Mouse (Mus musculus) limb, embryonic 13.5 days (tissue): Measurements from ENCODE around the gene Slf2. TPM values are rescaled to one million over a fixed set of nuclear protein-coding genes. Genes with fewer than 3 reads are reported as not detected.

Source experiments
- ATAC-seq: fragments of 200-750 bp; cut with Nextera tagmentation; 2 replicates; pipeline ENCODE4 v1.8.0; 2017; ENCODE audit warnings: low read depth, moderate number of reproducible peaks, moderate TSS enrichment; ENCODE audit not compliant: low FRiP score
- H3K27ac ChIP-seq: fragments of 300-500 bp; sonication (generic); 2 replicates; pipeline ENCODE4 v1.5.1; 2015; ENCODE audit warnings: inconsistent platforms, mild to moderate bottlenecking, moderate library complexity
- H3K27me3 ChIP-seq: fragments of 300-500 bp; sonication (generic); 2 replicates; pipeline ENCODE4 v1.6.1; 2015; ENCODE audit warnings: mild to moderate bottlenecking, inconsistent platforms
- H3K36me3 ChIP-seq: fragments of 300-500 bp; sonication (generic); 2 replicates; pipeline ENCODE4 v1.6.1; 2015; ENCODE audit warnings: inconsistent platforms, mild to moderate bottlenecking, moderate library complexity
- H3K4me1 ChIP-seq: fragments of 300-500 bp; sonication (generic); 2 replicates; pipeline ENCODE4 v1.6.1; 2015; ENCODE audit warnings: inconsistent platforms
- H3K4me2 ChIP-seq: fragments of 300-500 bp; sonication (generic); replicated peaks from 2 replicates; pipeline ENCODE4 v1.6.1; 2015; ENCODE audit warnings: inconsistent platforms, mild to moderate bottlenecking, moderate library complexity
- H3K4me3 ChIP-seq: fragments of 300-500 bp; sonication (generic); 2 replicates; pipeline ENCODE4 v1.5.1; 2015; ENCODE audit warnings: moderate library complexity, mild to moderate bottlenecking, inconsistent platforms
- H3K9ac ChIP-seq: fragments of 300-500 bp; sonication (generic); 2 replicates; pipeline ENCODE4 v1.6.1; 2015; ENCODE audit warnings: mild to moderate bottlenecking, inconsistent platforms
- H3K9me3 ChIP-seq: fragments of 300-500 bp; sonication (generic); 2 replicates; pipeline ENCODE4 v1.6.1; 2016; ENCODE audit warnings: inconsistent platforms
- WGBS: fragments of 180-500 bp; shearing (Covaris S2); methylation state at CpG from one replicate; pipeline ENCODE4 v1.1.7; 2015; 5-methylcytosine and 5-hydroxymethylcytosine counted together
- polyA plus RNA-seq: library from polyadenylated mRNA; unstranded; fragments of >200 nt; fragmentation: Nextera tagmentation; extraction: Ambion mirVana; gene quantifications from 2 replicates; pipeline ENCODE4 v1.2.1, GENCODE M21; 2015

Gene Slf2
- polyA plus RNA-seq, 1 experiment from 2014 or later: 41.5 TPM

DNA sequence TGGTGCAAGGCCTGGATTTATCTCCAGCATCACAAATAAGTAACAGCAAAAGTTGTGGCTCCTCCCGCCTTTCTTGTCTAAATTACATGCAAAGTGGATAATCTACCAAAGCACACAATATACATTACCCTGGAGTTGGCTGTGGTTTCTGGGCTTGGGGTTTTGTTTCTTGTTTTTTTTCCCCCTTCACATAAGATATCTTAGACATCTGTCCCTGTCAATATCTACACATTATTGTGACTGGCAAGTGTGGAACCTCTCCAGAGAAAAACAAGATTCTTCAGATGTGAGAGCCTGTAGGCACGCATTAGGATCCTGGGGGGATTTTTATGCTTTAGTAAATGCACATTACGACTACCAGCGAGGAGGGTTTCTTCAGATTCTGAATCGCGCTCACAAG is 12.8 kb upstream of the Slf2 start:
- Histone ChIP-seq H3K27me3 (no peaks in the 10 kb centered on the region), H3K27ac (no peak overlapping the region)

DNA sequence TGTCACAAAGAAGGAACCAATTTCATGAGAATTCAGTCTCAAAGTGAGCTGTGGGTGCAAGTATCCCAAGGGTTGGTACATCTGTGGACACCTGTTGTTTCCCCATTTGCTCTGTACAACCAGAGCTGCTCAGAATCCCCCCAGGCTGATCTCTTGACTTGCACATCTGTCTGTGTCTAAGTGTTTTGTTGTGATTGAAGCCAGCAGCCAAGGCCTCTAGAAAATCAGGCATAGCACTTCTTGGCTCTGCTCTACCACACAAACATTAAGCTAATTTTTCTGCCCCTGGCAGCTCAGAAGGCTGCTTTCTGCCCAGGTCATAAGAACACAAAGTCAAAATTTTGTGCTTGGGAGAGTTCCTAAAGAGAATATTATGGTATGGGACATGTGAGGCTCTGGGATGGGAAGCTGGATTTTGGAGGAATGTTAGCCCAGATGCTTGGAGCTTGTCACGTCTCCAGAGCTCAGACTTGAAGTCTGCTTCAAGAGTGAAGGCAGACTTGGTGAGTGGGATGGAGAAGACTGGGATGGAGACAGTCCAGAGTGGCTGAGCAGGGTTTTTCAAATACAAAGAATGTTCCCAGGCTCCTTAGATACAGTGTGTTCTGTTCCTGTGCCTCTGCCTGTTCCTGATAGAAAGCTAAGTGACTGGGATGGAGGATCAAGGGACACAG is 9.3 kb upstream of the Slf2 start:
- 63% methylated on average over 1 of the region's 1 CpGs for WGBS
- Histone ChIP-seq H3K36me3 (no peaks in the 10 kb centered on the region), H3K4me1 (no peaks in the 10 kb centered on the region), H3K4me2 (no peak overlapping the region; the same call in 1 of the 2 replicates), H3K4me3 (no peak overlapping the region), H3K27ac (no peak overlapping the region), H3K9me3 (no peaks in the 10 kb centered on the region), H3K9ac (no peak overlapping the region), H3K27me3 (no peaks in the 10 kb centered on the region)
- no peak for ATAC-seq

More for the DNA sequence above, 12.8 kb upstream of the Slf2 start:
- H3K4me3 ChIP-seq: no peak overlapping the region
- peaks cover 8% of the 10 kb centered on the region; the same call in 1 of the 2 replicates for H3K4me1 ChIP-seq
- H3K9ac ChIP-seq: no peak overlapping the region
- 67% methylated on average over 6 of the region's 6 CpGs for WGBS
- no peak overlapping the region for H3K4me2 ChIP-seq
- H3K9me3 ChIP-seq: no peaks in the 10 kb centered on the region
- no peaks in the 10 kb centered on the region for H3K36me3 ChIP-seq
- no peak for ATAC-seq

DNA sequence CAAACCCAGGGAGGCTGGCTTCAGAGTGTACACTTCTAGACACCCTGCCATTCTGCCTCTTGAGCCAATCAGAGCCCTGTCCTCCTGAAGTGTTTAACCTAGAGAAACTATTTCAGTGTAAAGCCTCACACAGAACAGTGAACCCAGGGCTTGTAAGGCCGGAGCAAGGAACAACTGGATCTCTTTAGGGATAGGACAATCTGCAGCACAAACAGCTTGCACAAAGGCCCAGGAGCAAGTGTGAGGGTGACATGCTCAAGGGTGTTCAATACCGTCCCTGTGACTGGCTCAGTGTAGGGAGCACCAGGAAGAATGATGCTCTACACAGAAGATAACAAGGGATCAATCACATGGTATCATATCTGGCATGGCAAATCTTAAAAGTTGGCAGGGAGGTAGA is 8.4 kb upstream of the Slf2 start:
- Histone ChIP-seq H3K36me3 (no peaks in the 10 kb centered on the region), H3K4me1 (peaks cover 4% of the 10 kb centered on the region), H3K27ac (no peak overlapping the region), H3K4me3 (no peak overlapping the region), H3K4me2 (no peak overlapping the region), H3K9me3 (no peaks in the 10 kb centered on the region), H3K27me3 (no peaks in the 10 kb centered on the region), H3K9ac (no peak overlapping the region)
- WGBS: 78% methylated on average over 2 of the region's 2 CpGs
- ATAC-seq: no peak

DNA sequence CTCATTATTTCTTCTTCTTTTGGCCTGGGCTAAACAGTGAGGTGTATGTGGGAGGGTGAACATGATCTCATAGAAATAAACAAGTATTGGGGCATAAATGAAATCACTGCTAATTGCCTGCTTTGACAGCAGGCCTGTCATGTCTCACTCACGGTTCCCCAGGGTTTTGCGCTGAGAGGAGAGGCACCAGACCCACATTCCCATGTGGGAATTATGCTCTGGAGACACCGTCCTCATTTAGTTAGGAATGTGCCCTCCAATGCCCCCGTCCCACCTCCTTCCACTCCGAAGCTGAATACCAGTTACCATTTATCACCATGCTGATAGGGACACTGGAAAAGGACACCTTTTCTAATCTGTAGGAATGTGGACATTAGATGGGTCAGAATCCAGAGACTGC is 6.3 kb upstream of the Slf2 start:
- H3K9ac ChIP-seq: no peak overlapping the region
- no peak overlapping the region for H3K4me3 ChIP-seq
- H3K27ac ChIP-seq: no peak overlapping the region
- ATAC-seq: no peak
- no peaks in the 10 kb centered on the region for H3K9me3 ChIP-seq
- peaks cover 15% of the 10 kb centered on the region for H3K4me1 ChIP-seq
- no peaks in the 10 kb centered on the region for H3K27me3 ChIP-seq
- WGBS: 35% methylated on average over 5 of the region's 5 CpGs
- H3K36me3 ChIP-seq: no peaks in the 10 kb centered on the region
- no peak overlapping the region for H3K4me2 ChIP-seq

GRCm38 (mm10) chr19:44926781-44927180 is 4.2 kb upstream of the Slf2 start:
- Histone ChIP-seq H3K9ac (no peak overlapping the region), H3K36me3 (no peaks in the 10 kb centered on the region), H3K27me3 (no peaks in the 10 kb centered on the region), H3K4me1 (peaks cover 21% of the 10 kb centered on the region), H3K4me3 (no peak overlapping the region), H3K27ac (no peak overlapping the region), H3K9me3 (no peaks in the 10 kb centered on the region), H3K4me2 (no peak overlapping the region)
- no peak for ATAC-seq
- 52% methylated on average over 6 of the region's 6 CpGs for WGBS

DNA sequence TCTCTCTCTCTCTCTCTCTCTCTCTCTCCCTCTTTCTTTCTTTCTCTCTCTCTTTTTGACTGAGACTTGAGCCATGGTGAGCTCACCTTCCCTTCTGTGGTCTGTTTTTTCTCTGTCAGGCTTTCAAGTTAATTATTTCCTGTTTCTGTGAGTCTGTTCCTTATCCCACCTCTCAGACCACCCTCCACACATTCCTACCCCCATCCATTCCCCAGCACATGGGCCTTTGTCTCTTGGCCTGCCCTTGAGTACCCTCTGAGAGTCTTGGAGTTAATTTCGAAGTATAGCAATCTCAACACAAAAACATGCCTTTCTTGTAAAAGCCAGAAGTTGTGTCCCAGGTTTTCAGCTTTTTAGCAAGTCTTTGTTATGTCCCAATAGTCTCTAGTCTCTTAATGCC is 3.7 kb upstream of the Slf2 start:
- ATAC-seq: no peak
- H3K27me3 ChIP-seq: no peaks in the 10 kb centered on the region
- H3K27ac ChIP-seq: 0 out of 2 replicates have a peak overlapping the region, but pooled peaks have one; percentile 17
- H3K36me3 ChIP-seq: no peaks in the 10 kb centered on the region
- WGBS: 23% methylated on average over 1 of the region's 1 CpGs
- no peak overlapping the region for H3K4me3 ChIP-seq
- no peak overlapping the region for H3K4me2 ChIP-seq
- H3K4me1 ChIP-seq: peaks cover 24% of the 10 kb centered on the region
- no peaks in the 10 kb centered on the region for H3K9me3 ChIP-seq
- H3K9ac ChIP-seq: no peak overlapping the region

GRCm38 (mm10) chr19:44928185-44928584 is 2.8 kb upstream of the Slf2 start:
- no peak overlapping the region for H3K4me2 ChIP-seq
- no peaks in the 10 kb centered on the region for H3K9me3 ChIP-seq
- no peak overlapping the region for H3K9ac ChIP-seq
- no peaks in the 10 kb centered on the region for H3K36me3 ChIP-seq
- no peak overlapping the region for H3K4me3 ChIP-seq
- no peak overlapping the region for H3K27ac ChIP-seq
- H3K27me3 ChIP-seq: no peaks in the 10 kb centered on the region
- WGBS: 56% methylated on average over 8 of the region's 8 CpGs
- peaks cover 31% of the 10 kb centered on the region for H3K4me1 ChIP-seq
- no peak for ATAC-seq

DNA sequence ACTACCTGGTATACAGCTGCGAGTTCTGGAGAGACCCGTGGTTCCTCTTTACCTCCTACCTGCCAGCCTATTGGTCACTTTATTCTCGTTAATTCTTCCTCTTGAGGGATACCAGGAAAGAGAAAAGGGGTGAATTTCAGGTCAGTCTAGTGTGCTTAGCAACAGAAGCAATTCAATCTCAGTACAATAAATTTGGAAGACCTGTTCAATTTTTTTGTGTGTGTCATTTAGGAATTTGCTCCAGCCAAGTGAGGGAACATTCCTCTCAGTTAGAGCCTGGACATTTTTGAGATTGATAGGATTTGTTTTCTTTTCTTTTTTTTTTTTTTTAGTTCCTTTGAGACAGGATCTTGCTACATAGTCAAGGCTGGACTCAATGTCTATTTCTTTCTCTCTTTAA is 1.7 kb upstream of the Slf2 start:
- peaks cover 35% of the 10 kb centered on the region for H3K4me1 ChIP-seq
- H3K9ac ChIP-seq: no peak overlapping the region
- H3K27ac ChIP-seq: no peak overlapping the region
- H3K27me3 ChIP-seq: no peaks in the 10 kb centered on the region
- peaks cover 2% of the 10 kb centered on the region for H3K36me3 ChIP-seq
- no peaks in the 10 kb centered on the region for H3K9me3 ChIP-seq
- 18% methylated on average over 3 of the region's 3 CpGs for WGBS
- no peak for ATAC-seq
- no peak overlapping the region for H3K4me2 ChIP-seq
- H3K4me3 ChIP-seq: no peak overlapping the region

- peaks cover 4% of the 10 kb centered on the region for H3K36me3 ChIP-seq
- H3K27me3 ChIP-seq: no peaks in the 10 kb centered on the region
- no peak overlapping the region; the same call in 1 of the 2 replicates for H3K27ac ChIP-seq
- ATAC-seq: no peak
- WGBS: 47% methylated on average over 10 of the region's 10 CpGs
- no peaks in the 10 kb centered on the region for H3K9me3 ChIP-seq
- H3K4me3 ChIP-seq: no peak overlapping the region
- peak overlapping the region; percentile 74 for H3K4me2 ChIP-seq
- no peak overlapping the region for H3K9ac ChIP-seq
- peaks cover 35% of the 10 kb centered on the region for H3K4me1 ChIP-seq
These were observed 1.3 kb upstream of the Slf2 start for GRCm38 (mm10) chr19:44929663-44930062.

DNA sequence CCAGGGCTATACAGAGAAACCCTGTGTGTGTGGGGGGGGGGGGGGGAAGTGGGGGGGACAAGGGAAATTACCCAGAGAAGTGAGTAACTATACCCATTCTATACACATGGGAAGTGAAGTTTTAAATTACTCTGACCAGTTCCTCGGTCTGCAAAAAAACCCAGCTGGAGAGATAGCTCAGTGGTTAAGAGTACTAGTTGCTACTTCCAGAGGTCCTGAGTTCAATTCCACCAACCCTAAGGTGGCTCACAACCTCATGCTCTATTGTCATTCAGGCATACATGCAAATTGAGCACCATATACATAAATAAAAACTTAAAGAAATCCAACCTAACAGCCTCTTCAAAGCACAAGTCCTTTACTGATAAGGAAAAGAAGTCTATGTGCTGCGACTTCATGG is 829 bp upstream of the Slf2 start:
- no peak for ATAC-seq
- Histone ChIP-seq H3K27me3 (no peaks in the 10 kb centered on the region), H3K4me1 (peaks cover 35% of the 10 kb centered on the region), H3K4me2 (peak overlapping the region; percentile 74), H3K4me3 (peak overlapping the region; percentile 95), H3K9me3 (no peaks in the 10 kb centered on the region), H3K9ac (peak overlapping the region; percentile 77), H3K36me3 (peaks cover 7% of the 10 kb centered on the region), H3K27ac (no peak overlapping the region)
- 41% methylated on average over 2 of the region's 2 CpGs for WGBS

DNA sequence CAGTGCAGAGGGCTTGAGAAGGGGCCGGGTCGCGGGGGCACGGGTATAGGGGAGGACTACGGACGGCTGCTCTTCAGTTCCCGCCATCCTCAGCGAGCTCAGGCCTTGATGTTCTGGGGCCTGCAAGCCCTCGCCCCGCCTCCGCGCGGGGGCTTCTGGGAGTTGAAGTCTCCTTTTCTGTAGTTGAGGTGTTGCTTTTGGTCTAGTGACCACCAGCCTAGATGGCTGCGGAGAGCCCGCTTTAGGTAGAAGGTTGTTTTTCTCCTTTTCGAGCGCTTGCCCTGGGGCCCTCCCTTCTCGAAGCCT is 456 bp downstream of the Slf2 start:
- H3K27ac ChIP-seq: peak overlapping the region; percentile 86
- H3K4me2 ChIP-seq: peak overlapping the region; percentile 74
- H3K4me1 ChIP-seq: peaks cover 35% of the 10 kb centered on the region
- H3K36me3 ChIP-seq: peaks cover 20% of the 10 kb centered on the region
- no peaks in the 10 kb centered on the region for H3K27me3 ChIP-seq
- no peaks in the 10 kb centered on the region for H3K9me3 ChIP-seq
- peak; percentile 87 for ATAC-seq
- WGBS: 1% methylated on average over 18 of the region's 18 CpGs
- peak overlapping the region; percentile 95 for H3K4me3 ChIP-seq
- peak overlapping the region; percentile 88 for H3K9ac ChIP-seq

- no peaks in the 10 kb centered on the region for H3K9me3 ChIP-seq
- no peaks in the 10 kb centered on the region for H3K27me3 ChIP-seq
- no peak for ATAC-seq
- peak overlapping the region; percentile 74 for H3K4me2 ChIP-seq
- peak overlapping the region; percentile 59; the same call in 1 of the 2 replicates for H3K9ac ChIP-seq
- WGBS: 44% methylated on average over 5 of the region's 5 CpGs
- no peak overlapping the region for H3K27ac ChIP-seq
- H3K36me3 ChIP-seq: peaks cover 26% of the 10 kb centered on the region
- H3K4me3 ChIP-seq: peak overlapping the region; percentile 95
- H3K4me1 ChIP-seq: peaks cover 35% of the 10 kb centered on the region
These were observed 1.1 kb downstream of the Slf2 start for GRCm38 (mm10) chr19:44932051-44932450.

DNA sequence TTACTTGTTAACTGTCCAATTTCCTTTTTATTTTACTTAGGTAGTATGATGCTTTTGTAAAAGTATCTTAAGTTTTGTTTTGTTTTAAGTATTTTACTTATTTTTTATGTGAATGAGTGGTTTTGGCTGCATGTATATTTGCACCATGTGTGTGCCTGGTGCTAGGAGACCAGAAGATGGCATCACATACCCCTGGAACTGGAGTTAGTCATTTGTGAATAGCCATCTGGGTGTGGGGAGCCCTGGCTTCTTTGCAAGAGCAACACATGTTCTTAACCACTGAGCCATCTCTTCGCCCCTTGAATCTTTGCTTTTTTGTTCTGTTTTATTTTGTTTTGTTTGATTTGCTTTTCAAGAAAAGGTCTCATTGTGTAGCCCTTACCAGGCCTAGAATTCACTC is 2.2 kb downstream of the Slf2 start:
- peak overlapping the region; percentile 51 for H3K4me2 ChIP-seq
- ATAC-seq: no peak

More for the DNA sequence above, 2.2 kb downstream of the Slf2 start:
- Histone ChIP-seq H3K27ac (no peak overlapping the region), H3K9ac (no peak overlapping the region), H3K27me3 (no peaks in the 10 kb centered on the region), H3K9me3 (no peaks in the 10 kb centered on the region), H3K4me1 (peaks cover 25% of the 10 kb centered on the region), H3K36me3 (peaks cover 34% of the 10 kb centered on the region), H3K4me3 (no peak overlapping the region)
- 87% methylated on average over 1 of the region's 1 CpGs for WGBS
